Mouse (Mus musculus) spleen, adult 2 months (tissue): ENCODE data around the gene Rab31. TPM values are rescaled to one million over a fixed set of nuclear protein-coding genes. Genes with fewer than 3 reads are reported as not detected.
A peak's percentile ranks its signal among the peaks of the same experiment; 100 is the strongest.

ENCODE experiments used
- DNase-seq, 2 experiments: peaks; one replicate each; pipeline versions ENCODE4 v3.0.0 to v3.0.0-alpha.2; 2012 to 2021; ENCODE audit warnings: low spot score in 2 of 2, low read depth in 1 of 2
- H3K27ac ChIP-seq: fragments of 200-500 bp; 2 replicates; pipeline ENCODE4 v1.5.1; 2012; ENCODE audit warnings: low read length, inconsistent platforms; ENCODE audit not compliant: insufficient read depth
- H3K27me3 ChIP-seq: fragments of 200-500 bp; 2 replicates; pipeline ENCODE4 v1.6.1; 2012; ENCODE audit warnings: mild to moderate bottlenecking, moderate library complexity, low read length, inconsistent platforms; ENCODE audit not compliant: control insufficient read depth, insufficient read depth
- H3K36me3 ChIP-seq: fragments of 200-500 bp; 2 replicates; pipeline ENCODE4 v1.6.1; 2012; ENCODE audit warnings: mild to moderate bottlenecking, low read length, inconsistent platforms; ENCODE audit not compliant: control insufficient read depth, insufficient read depth
- H3K4me1 ChIP-seq: fragments of 200-500 bp; 2 replicates; pipeline ENCODE4 v1.6.1; 2011; ENCODE audit warnings: inconsistent platforms; ENCODE audit not compliant: control insufficient read depth, insufficient read depth, insufficient read length
- H3K4me3 ChIP-seq: fragments of 200-500 bp; 2 replicates; pipeline ENCODE4 v1.5.1; 2011; ENCODE audit warnings: mild to moderate bottlenecking, inconsistent platforms; ENCODE audit not compliant: insufficient read depth, insufficient read length; ENCODE audit errors: extremely low read depth
- CTCF ChIP-seq: fragments of 200-500 bp; IDR thresholded peaks from 2 replicates; pipeline ENCODE4 v1.5.1; 2011; ENCODE audit warnings: mild to moderate bottlenecking, inconsistent platforms; ENCODE audit not compliant: insufficient read depth, insufficient read length, insufficient replicate concordance; ENCODE audit errors: extremely low read depth
- POLR2A ChIP-seq: fragments of 200-500 bp; IDR thresholded peaks from 2 replicates; pipeline ENCODE4 v1.6.1; 2011; ENCODE audit warnings: low read depth, low read length, inconsistent platforms
- WGBS: fragments of 180-500 bp; shearing (Covaris S2); methylation state at CpG from one replicate; pipeline ENCODE4 v1.1.7; 2018; 5-methylcytosine and 5-hydroxymethylcytosine counted together
- polyA plus RNA-seq: library from polyadenylated mRNA; depleted of rRNA; stranded (reverse); fragments of >200 nt; gene quantifications from 2 replicates; pipeline ENCODE4 v1.2.3, GENCODE M21; 2012

Rab31 gene
- polyA plus RNA-seq, 1 experiment = 12.3 TPM

- Histone ChIP-seq H3K27me3 (no peaks in the 10 kb centered on the region), H3K36me3 (no peaks in the 10 kb centered on the region), H3K4me1 (peaks cover 9% of the 10 kb centered on the region; the same call in 1 of the 2 replicates), H3K4me3 (peak overlapping the region; percentile 37; the same call in 1 of the 2 replicates), H3K27ac (peak overlapping the region; percentile 69)
- TF ChIP-seq CTCF = no peak
- no peak for TF ChIP-seq POLR2A
- 51% methylated on average over 8 of the region's 8 CpGs for WGBS
- DNase-seq = peak in 1 of 2 experiments; percentile 57
Observed at GRCm38 (mm10) chr17:65723633-65724032, 48.9 kb downstream of the Rab31 start.

DNA sequence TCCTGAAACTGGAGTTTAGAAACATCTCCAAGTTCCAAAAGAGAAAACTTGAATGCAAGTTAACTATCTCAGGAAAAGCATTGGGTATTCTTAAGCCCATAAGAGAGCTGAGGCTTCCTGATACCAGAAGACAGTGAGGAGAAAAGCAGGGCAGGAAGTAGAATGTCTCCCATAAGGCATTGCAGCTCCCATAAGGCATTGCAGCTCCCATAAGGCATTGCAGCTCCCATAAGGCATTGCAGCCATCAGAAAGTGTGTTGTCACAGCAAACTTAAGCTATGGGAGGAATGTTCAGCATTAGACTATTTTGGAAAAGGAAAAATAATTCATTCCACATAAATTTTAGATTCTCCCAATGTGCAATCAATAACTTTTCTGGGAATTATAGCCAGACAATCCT lies 51.2 kb downstream of the Rab31 start:
- H3K36me3 ChIP-seq = no peaks in the 10 kb centered on the region
- DNase-seq = no peak
- H3K27ac ChIP-seq = no peak overlapping the region
- peaks cover 12% of the 10 kb centered on the region; the same call in 1 of the 2 replicates for H3K4me1 ChIP-seq
- TF ChIP-seq CTCF (no peak), POLR2A (no peak)
- H3K4me3 ChIP-seq = no peak overlapping the region
- H3K27me3 ChIP-seq = no peaks in the 10 kb centered on the region

DNA sequence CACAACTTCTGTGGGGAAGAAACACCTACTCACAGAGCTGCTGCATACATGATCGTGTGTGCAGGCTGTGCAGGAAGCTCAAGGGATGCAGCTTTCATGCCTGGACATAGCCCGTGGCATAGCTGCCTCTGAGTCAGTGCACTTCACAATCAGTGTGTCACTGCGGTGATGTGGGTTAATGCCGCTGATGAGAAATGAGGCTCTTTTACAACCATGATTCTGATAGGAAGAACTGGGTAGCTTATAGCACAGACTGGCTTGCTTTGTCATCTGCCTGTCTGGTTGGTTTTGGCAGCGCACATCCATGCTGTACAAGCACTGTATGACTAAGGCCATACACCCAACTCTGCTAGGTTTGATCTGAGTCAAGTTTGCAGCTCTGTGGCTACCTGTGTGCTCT lies 52.7 kb downstream of the Rab31 start:
- H3K27me3 ChIP-seq = no peaks in the 10 kb centered on the region
- WGBS = 94% methylated on average over 5 of the region's 5 CpGs
- DNase-seq = no peak
- no peak overlapping the region for H3K4me3 ChIP-seq
- H3K36me3 ChIP-seq = no peaks in the 10 kb centered on the region
- H3K27ac ChIP-seq = no peak overlapping the region
- H3K4me1 ChIP-seq = peaks cover 10% of the 10 kb centered on the region; the same call in 1 of the 2 replicates
- TF ChIP-seq CTCF (no peak), POLR2A (no peak)

GRCm38 (mm10) chr17:65718578-65718977 lies 54.0 kb downstream of the Rab31 start:
- Histone ChIP-seq H3K27me3 (no peaks in the 10 kb centered on the region), H3K27ac (no peak overlapping the region), H3K4me1 (peaks cover 3% of the 10 kb centered on the region; the same call in 1 of the 2 replicates), H3K4me3 (no peak overlapping the region), H3K36me3 (no peaks in the 10 kb centered on the region)
- no peak for DNase-seq
- 83% methylated on average over 2 of the region's 2 CpGs for WGBS
- no peak for TF ChIP-seq CTCF
- TF ChIP-seq POLR2A = no peak

DNA sequence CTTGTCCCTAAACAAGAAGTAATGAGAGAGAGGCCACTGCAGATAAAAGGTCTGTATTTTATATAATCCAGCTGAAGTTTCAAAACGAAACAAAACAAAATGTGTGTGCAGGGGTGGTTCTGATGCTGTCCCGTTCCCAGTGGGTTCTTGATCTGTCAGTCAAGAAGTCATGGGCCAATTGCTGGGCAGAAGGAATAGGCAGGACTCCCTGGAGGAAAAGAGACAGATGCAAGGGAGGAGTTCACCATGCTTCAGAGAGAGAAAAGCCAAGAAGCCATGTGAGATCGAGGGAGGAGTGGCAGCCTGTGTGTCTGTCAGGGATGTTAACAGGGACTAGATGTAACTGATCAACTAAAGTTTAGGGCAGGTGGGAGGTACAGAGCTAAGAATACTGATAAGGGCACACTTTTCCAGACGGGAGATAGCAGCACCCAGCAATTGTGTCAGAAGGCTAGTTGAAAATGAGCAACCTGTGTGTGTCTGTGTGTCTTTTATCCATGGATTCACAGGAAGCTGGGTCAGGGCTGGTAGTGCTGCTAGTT lies 54.8 kb downstream of the Rab31 start:
- Histone ChIP-seq H3K4me3 (no peak overlapping the region), H3K4me1 (peaks cover 3% of the 10 kb centered on the region; the same call in 1 of the 2 replicates), H3K36me3 (no peaks in the 10 kb centered on the region), H3K27me3 (no peaks in the 10 kb centered on the region), H3K27ac (no peak overlapping the region)
- no peak for DNase-seq
- 68% methylated on average over 4 of the region's 4 CpGs for WGBS
- TF ChIP-seq POLR2A (no peak), CTCF (no peak)

DNA sequence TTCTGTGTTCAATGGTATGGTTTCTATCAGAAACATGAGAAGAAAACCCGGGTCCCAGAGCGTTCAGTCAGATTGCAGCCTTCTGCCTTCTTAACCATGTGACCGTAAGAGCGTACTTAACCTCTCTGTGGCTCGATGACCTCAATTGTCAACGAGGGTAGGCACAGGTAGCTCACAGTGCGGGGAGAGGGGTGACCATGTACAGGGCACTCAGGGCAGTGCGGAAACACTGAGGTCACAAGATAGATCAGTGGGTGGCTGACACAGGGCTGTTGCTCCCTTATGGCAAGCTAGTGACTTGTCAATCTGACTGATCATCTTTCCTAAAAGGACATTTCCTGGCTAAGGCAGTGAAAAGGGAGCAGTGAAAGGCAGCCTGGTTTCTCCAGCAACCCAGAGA lies 58.5 kb downstream of the Rab31 start:
- Histone ChIP-seq H3K4me1 (peaks cover 3% of the 10 kb centered on the region; the same call in 1 of the 2 replicates), H3K36me3 (peaks cover 1% of the 10 kb centered on the region; the same call in 1 of the 2 replicates), H3K27me3 (no peaks in the 10 kb centered on the region), H3K4me3 (no peak overlapping the region), H3K27ac (no peak overlapping the region)
- no peak for DNase-seq
- whole genome bisulfite sequencing = 86% methylated on average over 8 of the region's 8 CpGs
- TF ChIP-seq CTCF (no peak), POLR2A (no peak)

GRCm38 (mm10) chr17:65712861-65713535 lies 59.6 kb downstream of the Rab31 start:
- 94% methylated on average over 13 of the region's 13 CpGs for WGBS
- Histone ChIP-seq H3K36me3 (peaks cover 1% of the 10 kb centered on the region; the same call in 1 of the 2 replicates), H3K27ac (no peak overlapping the region), H3K4me1 (peaks cover under 1% of the 10 kb centered on the region; the same call in 1 of the 2 replicates), H3K4me3 (no peak overlapping the region), H3K27me3 (no peaks in the 10 kb centered on the region)
- DNase-seq = no peak
- TF ChIP-seq CTCF = no peak
- TF ChIP-seq POLR2A = no peak
